ENCODE assay signal across 15 mouse cellular contexts in the genomic region with DNA sequence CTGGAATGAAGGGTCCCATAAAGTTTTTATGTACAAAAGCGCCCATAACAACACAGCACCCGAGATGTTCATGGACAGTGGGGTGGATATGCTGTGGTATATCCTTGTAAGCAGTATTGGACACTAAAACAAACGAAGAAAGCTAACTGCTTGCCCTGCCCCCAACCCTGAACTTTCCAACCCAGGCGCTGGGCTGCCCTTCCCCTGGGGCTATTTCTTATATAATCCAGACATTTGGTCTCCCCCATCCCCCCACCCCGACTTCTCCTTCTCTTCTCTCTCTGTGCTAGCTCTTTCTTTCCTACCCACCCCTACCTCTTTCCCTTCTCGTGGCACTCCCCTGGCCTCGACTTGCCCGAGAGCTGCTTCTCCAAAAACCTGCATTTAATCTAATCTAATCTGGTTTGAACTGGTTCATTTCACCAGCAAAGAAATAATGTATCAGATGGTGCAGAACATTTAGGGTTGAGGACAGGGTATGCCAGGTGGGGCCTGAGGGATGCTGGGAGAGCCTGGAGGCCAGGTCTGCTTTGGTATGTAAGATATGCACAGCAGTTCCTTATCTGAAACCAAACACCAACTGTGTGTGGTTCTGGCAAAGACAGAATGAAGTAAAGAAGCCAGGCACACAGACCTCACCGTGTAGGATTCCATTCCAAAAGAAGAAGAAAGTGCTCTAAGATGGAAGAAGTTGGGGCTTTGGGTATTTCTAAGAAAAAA. TPM values are rescaled to one million over a fixed set of nuclear protein-coding genes. Genes with fewer than 3 reads are reported as not detected.
A peak's percentile ranks its signal among the peaks of the same experiment; 100 is the strongest.
DNase-seq lines count a peak whose midpoint lies in the region; ATAC-seq and TF ChIP-seq lines count a peak whose summit lies in the region.
"Had no signal": no experiment of that assay in that cellular context is flagged by ENCODE, and none has a peak within 500 bp of the region (broad histone marks: within the 10 kb centered on the region; RNA-seq: fewer than 3 reads in every experiment).

No protein-coding gene starts in this region.

- H3K9me3 ChIP-seq in heart, embryonic 10.5 days, result no peaks in the 10 kb centered on the region
- H3K9me3 ChIP-seq in heart, embryonic 11.5 days (replicated peaks; ENCODE audit: control insufficient read depth, low read length), result no peaks in the 10 kb centered on the region
- no peaks in the 10 kb centered on the region for H3K9me3 ChIP-seq in G1E (replicated peaks)
- no peaks in the 10 kb centered on the region for H3K9me3 ChIP-seq in embryonic facial prominence, embryonic 14.5 days (ENCODE audit: control insufficient read depth, low read length)
- H3K9me3 ChIP-seq in liver, embryonic 16.5 days (replicated peaks; ENCODE audit: control insufficient read depth, low read length), result no peaks in the 10 kb centered on the region
- H3K9me3 ChIP-seq: heart, embryonic 13.5 days; neural tube, embryonic 15.5 days had no signal

- no peak overlapping the region for H3K4me2 ChIP-seq in heart, embryonic 11.5 days
- no peak overlapping the region for H3K4me2 ChIP-seq in embryonic facial prominence, embryonic 14.5 days (ENCODE audit: low read depth, low read length)
- H3K4me2 ChIP-seq in liver, embryonic 16.5 days (ENCODE audit: low read depth, low read length), result no peak overlapping the region
- H3K4me2 ChIP-seq: heart, embryonic 13.5 days; hindbrain, embryonic 14.5 days; neural tube, embryonic 15.5 days had no signal

- H3K36me3 ChIP-seq in heart, embryonic 10.5 days, result no peaks in the 10 kb centered on the region
- no peaks in the 10 kb centered on the region for H3K36me3 ChIP-seq in heart, embryonic 11.5 days (ENCODE audit: control insufficient read depth, insufficient read depth, low read length)
- H3K36me3 ChIP-seq in G1E (replicated peaks), result no peaks in the 10 kb centered on the region
- no peaks in the 10 kb centered on the region for H3K36me3 ChIP-seq in embryonic facial prominence, embryonic 14.5 days (ENCODE audit: control insufficient read depth, insufficient read depth, low read length)
- H3K36me3 ChIP-seq in liver, embryonic 16.5 days (ENCODE audit: control insufficient read depth, insufficient read depth), result no peaks in the 10 kb centered on the region
- H3K36me3 ChIP-seq: heart, embryonic 13.5 days; neural tube, embryonic 15.5 days had no signal

- 15% methylated on average over 9 of the region's 9 CpGs for WGBS in heart, embryonic 10.5 days
- WGBS in heart, embryonic 11.5 days (ENCODE audit: insufficient replicate concordance), result 13% methylated on average over 9 of the region's 9 CpGs
- WGBS in embryonic facial prominence, embryonic 14.5 days, result 26% methylated on average over 9 of the region's 9 CpGs
- 25% methylated on average over 9 of the region's 9 CpGs for WGBS in liver, embryonic 16.5 days (ENCODE audit: insufficient replicate concordance)

- DNase-seq in heart, embryonic 10.5 days (ENCODE audit: low spot score), result no peak
- DNase-seq in G1E (ENCODE audit: low spot score), result no peak
- peak; percentile 36 for DNase-seq in embryonic facial prominence, embryonic 14.5 days (ENCODE audit: low spot score)
- DNase-seq in gastrocnemius, adult 2 months, result no peak
- DNase-seq: cerebellum, postnatal 25 days; kidney, adult 18-20 months; lung, postnatal 36 days; right cerebral cortex, adult 18-20 months had no signal

- H3K27me3 ChIP-seq in heart, embryonic 10.5 days (ENCODE audit: insufficient read depth, poor library complexity, severe bottlenecking), result no peaks in the 10 kb centered on the region
- no peaks in the 10 kb centered on the region for H3K27me3 ChIP-seq in heart, embryonic 11.5 days (ENCODE audit: control insufficient read depth, insufficient read depth, low read length)
- H3K27me3 ChIP-seq in G1E (ENCODE audit: insufficient read depth, low read length), result no peaks in the 10 kb centered on the region
- H3K27me3 ChIP-seq in embryonic facial prominence, embryonic 14.5 days (replicated peaks; ENCODE audit: control insufficient read depth, insufficient read depth, low read length), result no peaks in the 10 kb centered on the region
- no peaks in the 10 kb centered on the region for H3K27me3 ChIP-seq in liver, embryonic 16.5 days (ENCODE audit: control insufficient read depth, insufficient read depth, low read depth, low read length)
- H3K27me3 ChIP-seq: heart, embryonic 13.5 days; neural tube, embryonic 15.5 days had no signal

- intact Hi-C loops in gastrocnemius, adult 2 months (cut with DNase I), result no loop called here

- no peak for TF ChIP-seq CTCF in G1E (IDR thresholded peaks at IDR 0.05; ENCODE audit: low read depth, low read length)
- TF ChIP-seq CTCF in gastrocnemius, adult 2 months (IDR thresholded peaks at IDR 0.05), result no peak

- no peak for ATAC-seq in heart, embryonic 11.5 days (replicated peaks; ENCODE audit: insufficient number of reproducible peaks, low FRiP score, low TSS enrichment)
- ATAC-seq in G1E (ENCODE audit: extremely low read depth, insufficient number of reproducible peaks, low FRiP score, poor library complexity, severe bottlenecking), result peak; percentile 52
- peak; percentile 68 for ATAC-seq in embryonic facial prominence, embryonic 14.5 days (ENCODE audit: low read depth)
- ATAC-seq in liver, embryonic 16.5 days (ENCODE audit: low read depth), result peak; percentile 84
- ATAC-seq in erythroid progenitor cell, adult 5-6 weeks (replicated peaks; ENCODE audit: low FRiP score, poor library complexity, severe bottlenecking), result no peak
- no peak for ATAC-seq in granulocyte monocyte progenitor cell, adult 5-6 weeks (replicated peaks; ENCODE audit: poor library complexity, severe bottlenecking)

- no peak overlapping the region for H3K9ac ChIP-seq in heart, embryonic 11.5 days (ENCODE audit: low read depth, low read length)
- no peak overlapping the region for H3K9ac ChIP-seq in embryonic facial prominence, embryonic 14.5 days (ENCODE audit: low read depth, low read length)
- H3K9ac ChIP-seq in liver, embryonic 16.5 days (ENCODE audit: low read depth, low read length), result no peak overlapping the region
- H3K9ac ChIP-seq: heart, embryonic 13.5 days; hindbrain, embryonic 14.5 days; neural tube, embryonic 15.5 days had no signal

- H3K27ac ChIP-seq in heart, embryonic 10.5 days, result 0 out of 2 replicates have a peak overlapping the region, but pooled peaks have one; percentile 22
- no peak overlapping the region for H3K27ac ChIP-seq in heart, embryonic 11.5 days (ENCODE audit: low read depth, low read length)
- H3K27ac ChIP-seq in embryonic facial prominence, embryonic 14.5 days (replicated peaks; ENCODE audit: low read depth, low read length), result no peak overlapping the region
- no peak overlapping the region for H3K27ac ChIP-seq in liver, embryonic 16.5 days (ENCODE audit: low read length)
- no peak overlapping the region for H3K27ac ChIP-seq in gastrocnemius, adult 2 months
- H3K27ac ChIP-seq: heart, embryonic 13.5 days; hindbrain, embryonic 14.5 days; neural tube, embryonic 15.5 days had no signal

- no peak overlapping the region for H3K4me3 ChIP-seq in heart, embryonic 10.5 days
- H3K4me3 ChIP-seq in heart, embryonic 11.5 days (ENCODE audit: low read depth, low read length), result no peak overlapping the region
- no peak overlapping the region; the same call in 1 of the 2 replicates for H3K4me3 ChIP-seq in G1E (ENCODE audit: low read depth, low read length)
- no peak overlapping the region for H3K4me3 ChIP-seq in embryonic facial prominence, embryonic 14.5 days (ENCODE audit: low read depth, low read length)
- no peak overlapping the region for H3K4me3 ChIP-seq in liver, embryonic 16.5 days (ENCODE audit: low read depth, low read length)
- no peak overlapping the region for H3K4me3 ChIP-seq in gastrocnemius, adult 2 months
- H3K4me3 ChIP-seq: heart, embryonic 13.5 days; neural tube, embryonic 15.5 days had no signal

- peaks cover 20% of the 10 kb centered on the region for H3K4me1 ChIP-seq in heart, embryonic 10.5 days
- peaks cover 3% of the 10 kb centered on the region; the same call in 1 of the 2 replicates for H3K4me1 ChIP-seq in heart, embryonic 11.5 days (ENCODE audit: control insufficient read depth, insufficient read depth, low read length)
- H3K4me1 ChIP-seq in G1E (ENCODE audit: insufficient read depth, low read depth, low read length), result peaks cover 38% of the 10 kb centered on the region
- peaks cover 6% of the 10 kb centered on the region for H3K4me1 ChIP-seq in embryonic facial prominence, embryonic 14.5 days (ENCODE audit: control insufficient read depth, insufficient read depth, low read length)
- peaks cover 6% of the 10 kb centered on the region; the same call in 1 of the 2 replicates for H3K4me1 ChIP-seq in liver, embryonic 16.5 days (ENCODE audit: control insufficient read depth, low read depth, low read length)

RNA-seq across cellular contexts. Expression of a gene that starts 24.4 kb away (rescaled TPM):
- 42.7 and 42.8 TPM in 2 replicates for polyA plus RNA-seq in heart, embryonic 10.5 days (2016; fragmentation: Nextera tagmentation; extraction: Ambion mirVana)
- polyA plus RNA-seq in heart, embryonic 11.5 days (2014; fragmentation: Nextera tagmentation; extraction: Ambion mirVana), result 26.6 and 33.6 TPM in 2 replicates
- total RNA-seq in G1E (2014; fragmentation: Nextera tagmentation), result 12.5 and 16.2 TPM in 2 replicates
- total RNA-seq in G1E (2017), result 20.0 and 20.9 TPM in 2 replicates
- polyA plus RNA-seq in G1E (2012), result 13.6 and 15.7 TPM in 2 replicates
- polyA plus RNA-seq in embryonic facial prominence, embryonic 14.5 days (2014; fragmentation: Nextera tagmentation; extraction: Ambion mirVana), result 33.2 and 39.8 TPM in 2 replicates
- 10.8 and 11.1 TPM in 2 replicates for polyA plus RNA-seq in liver, embryonic 16.5 days (2015; fragmentation: Nextera tagmentation; extraction: Ambion mirVana)
- 6.3 and 9.0 TPM in 2 replicates for total RNA-seq in erythroid progenitor cell, adult 5-6 weeks (2015; ENCODE audit: low replicate concordance)
- 5.4 and 9.6 TPM in 2 replicates for total RNA-seq in erythroid progenitor cell, adult 5-6 weeks (2017; ENCODE audit: low replicate concordance)
- total RNA-seq in granulocyte monocyte progenitor cell, adult 5-6 weeks (2014; fragmentation: Nextera tagmentation), result 15.6 and 15.9 TPM in 2 replicates
- total RNA-seq in granulocyte monocyte progenitor cell, adult 5-6 weeks (2017), result 33.2 and 36.8 TPM in 2 replicates
- 10 to 100 TPM; 17.0 to 22.1 TPM for total RNA-seq in gastrocnemius, adult 2 months (2021)

Comparison
In these comparisons a context has a peak if more than half of its experiments do, and no peak if none do; other contexts are left out.
1. ATAC-seq: peak in G1E (single experiment), embryonic facial prominence, embryonic 14.5 days (single experiment) and liver, embryonic 16.5 days (single experiment); none in heart, embryonic 11.5 days (single experiment), erythroid progenitor cell, adult 5-6 weeks (single experiment) and granulocyte monocyte progenitor cell, adult 5-6 weeks (single experiment).